Mouse (Mus musculus) thymus, adult 2 months (tissue): ENCODE data around the gene Rnf126.

Experiments used
- CTCF ChIP-seq: fragments of 200-500 bp; IDR thresholded peaks from 2 replicates; pipeline ENCODE4 v1.5.1; 2012; ENCODE audit warnings: mild to moderate bottlenecking, control low read depth, low read length, moderate library complexity, borderline replicate concordance; ENCODE audit not compliant: control insufficient read depth, poor library complexity, insufficient read depth; ENCODE audit errors: extremely low read depth
- POLR2A ChIP-seq: fragments of 200-500 bp; IDR thresholded peaks from 2 replicates; pipeline ENCODE4 v1.6.1; 2012; ENCODE audit warnings: mild to moderate bottlenecking, low read length, control low read depth, moderate library complexity; ENCODE audit not compliant: control insufficient read depth, poor library complexity, insufficient read depth; ENCODE audit errors: extremely low read depth

- TF ChIP-seq CTCF (peak; percentile 76; the same call in 1 of the 2 replicates), POLR2A (no peak)
Measured at GRCm38 (mm10) chr10:79768400-79768799, 1.6 kb upstream of the Rnf126 start.
